In genomic region chr9:74862096-74862780, GRCm38 (mm10) we compare ENCODE assay signal across 9 mouse cellular contexts. TPM values are rescaled to one million over a fixed set of nuclear protein-coding genes. Genes with fewer than 3 reads are reported as not detected.
A peak's percentile ranks its signal among the peaks of the same experiment; 100 is the strongest.
DNase-seq lines count a peak whose midpoint lies in the region; ATAC-seq and TF ChIP-seq lines count a peak whose summit lies in the region.
"Had no signal": no experiment of that assay in that cellular context is flagged by ENCODE, and none has a peak within 500 bp of the region (broad histone marks: within the 10 kb centered on the region; RNA-seq: fewer than 3 reads in every experiment).

No protein-coding gene starts in this region.

- peak overlapping the region; percentile 29; the same call in 1 of the 2 replicates for H3K27ac ChIP-seq in layer of hippocampus, adult 2 months
- no peak overlapping the region for H3K27ac ChIP-seq in embryonic facial prominence, embryonic 13.5 days
- H3K27ac ChIP-seq in intestine, embryonic 14.5 days (ENCODE audit: low read depth), result no peak overlapping the region
- peak overlapping the region; percentile 61 for H3K27ac ChIP-seq in neural tube, embryonic 11.5 days (ENCODE audit: low read depth, low read length)

- peaks cover 100% of the 10 kb centered on the region for H3K27me3 ChIP-seq in embryonic facial prominence, embryonic 13.5 days
- H3K27me3 ChIP-seq in intestine, embryonic 14.5 days (replicated peaks; ENCODE audit: control insufficient read depth, insufficient read depth, low read length), result peaks cover 99% of the 10 kb centered on the region
- H3K27me3 ChIP-seq in neural tube, embryonic 11.5 days (ENCODE audit: control insufficient read depth, insufficient read depth, low read length), result peaks cover 93% of the 10 kb centered on the region

- H3K4me1 ChIP-seq in embryonic facial prominence, embryonic 13.5 days, result peaks cover 26% of the 10 kb centered on the region
- peaks cover 11% of the 10 kb centered on the region for H3K4me1 ChIP-seq in intestine, embryonic 14.5 days (replicated peaks; ENCODE audit: control insufficient read depth, insufficient read depth, low read length)
- H3K4me1 ChIP-seq in neural tube, embryonic 11.5 days (ENCODE audit: control insufficient read depth, insufficient read depth, low read length), result no peaks in the 10 kb centered on the region

- H3K4me3 ChIP-seq in layer of hippocampus, adult 2 months, result peak overlapping the region; percentile 52
- H3K4me3 ChIP-seq in embryonic facial prominence, embryonic 13.5 days, result peak overlapping the region; percentile 53
- peak overlapping the region; percentile 48 for H3K4me3 ChIP-seq in intestine, embryonic 14.5 days (ENCODE audit: low read depth, low read length)
- peak overlapping the region; percentile 43 for H3K4me3 ChIP-seq in neural tube, embryonic 11.5 days (ENCODE audit: low read depth, low read length)

- H3K4me2 ChIP-seq in embryonic facial prominence, embryonic 13.5 days, result peak overlapping the region; percentile 92
- H3K4me2 ChIP-seq in intestine, embryonic 14.5 days (ENCODE audit: low read length), result peak overlapping the region; percentile 94
- peak overlapping the region; percentile 81 for H3K4me2 ChIP-seq in neural tube, embryonic 11.5 days (ENCODE audit: low read depth)

- no peak for DNase-seq in layer of hippocampus, adult 2 months (ENCODE audit: low spot score in 2 of 2)
- no peak for DNase-seq in layer of hippocampus, postnatal 10 days (ENCODE audit: low spot score in 2 of 2)
- DNase-seq in intestine, embryonic 14.5 days (ENCODE audit: low spot score), result peak; percentile 77
- DNase-seq in neural tube, embryonic 11.5 days (ENCODE audit: low spot score), result peak; percentile 52
- DNase-seq in thymus, postnatal 36 days, result no peak
- no peak for DNase-seq in Muller cell, postnatal 12 days (ENCODE audit: inconsistent ontology term)
- no peak for DNase-seq in spleen, adult 18-20 months
- DNase-seq: layer of hippocampus, adult 9-11 months had no signal

- no peaks in the 10 kb centered on the region for H3K9me3 ChIP-seq in embryonic facial prominence, embryonic 13.5 days
- no peaks in the 10 kb centered on the region for H3K9me3 ChIP-seq in intestine, embryonic 14.5 days (ENCODE audit: control insufficient read depth, low read length)
- H3K9me3 ChIP-seq in neural tube, embryonic 11.5 days (ENCODE audit: control insufficient read depth, low read length), result no peaks in the 10 kb centered on the region

- under 1% methylated on average over 46 of the region's 48 CpGs for WGBS in embryonic facial prominence, embryonic 13.5 days
- 2% methylated on average over 48 of the region's 48 CpGs for WGBS in intestine, embryonic 14.5 days
- WGBS in neural tube, embryonic 11.5 days, result under 1% methylated on average over 48 of the region's 48 CpGs

- ATAC-seq in embryonic facial prominence, embryonic 13.5 days (ENCODE audit: insufficient number of reproducible peaks, insufficient read depth, low FRiP score, low TSS enrichment, low read depth), result no peak
- no peak for ATAC-seq in intestine, embryonic 14.5 days (replicated peaks; ENCODE audit: low FRiP score, low TSS enrichment, low read depth)
- 0 out of 2 replicates have a peak, but pooled peaks have one; percentile 7 for ATAC-seq in neural tube, embryonic 11.5 days (ENCODE audit: insufficient read depth, low FRiP score, low TSS enrichment)

- no peaks in the 10 kb centered on the region for H3K36me3 ChIP-seq in embryonic facial prominence, embryonic 13.5 days
- H3K36me3 ChIP-seq in intestine, embryonic 14.5 days (ENCODE audit: control insufficient read depth, insufficient read depth, low read length), result no peaks in the 10 kb centered on the region
- H3K36me3 ChIP-seq in neural tube, embryonic 11.5 days (ENCODE audit: control insufficient read depth, insufficient read depth, low read length), result no peaks in the 10 kb centered on the region

- H3K9ac ChIP-seq in embryonic facial prominence, embryonic 13.5 days, result peak overlapping the region; percentile 63
- H3K9ac ChIP-seq in intestine, embryonic 14.5 days (ENCODE audit: low read length), result peak overlapping the region; percentile 17
- H3K9ac ChIP-seq in neural tube, embryonic 11.5 days (ENCODE audit: low read length), result peak overlapping the region; percentile 62

- no peak for TF ChIP-seq CTCF in layer of hippocampus, adult 2 months (conservative IDR thresholded peaks at IDR 0.05)

RNA-seq across cellular contexts. Expression of gene Onecut1, which starts 0.5 kb away (rescaled TPM):
- total RNA-seq in layer of hippocampus, adult 2 months (2021), result 1 to 10 TPM in 1 of 2 experiments, under 1 TPM in 1; 0.92 to 1.3 TPM
- under 1 TPM; 0.14 to 0.16 TPM for total RNA-seq in layer of hippocampus, postnatal 10 days (2021)
- polyA plus RNA-seq in embryonic facial prominence, embryonic 13.5 days (2015; fragmentation: Nextera tagmentation; extraction: Ambion mirVana), result not detected in 2 replicates
- 0.47 and 2.0 TPM in 2 replicates for polyA plus RNA-seq in intestine, embryonic 14.5 days (2014; fragmentation: Nextera tagmentation; extraction: Ambion mirVana)
- 8.6 and 10.1 TPM in 2 replicates for polyA plus RNA-seq in neural tube, embryonic 11.5 days (2014; fragmentation: Nextera tagmentation; extraction: Ambion mirVana)

Comparison
In these comparisons a context has a peak if more than half of its experiments do, and no peak if none do; other contexts are left out.
1. DNase-seq: peak in intestine, embryonic 14.5 days (single experiment) and neural tube, embryonic 11.5 days (single experiment); none in layer of hippocampus, adult 2 months (0 of 2), layer of hippocampus, postnatal 10 days (0 of 2), thymus, postnatal 36 days (0 of 2), Muller cell, postnatal 12 days (single experiment) and spleen, adult 18-20 months (0 of 2).
2. H3K27ac ChIP-seq: peak in layer of hippocampus, adult 2 months (single experiment) and neural tube, embryonic 11.5 days (single experiment); none in embryonic facial prominence, embryonic 13.5 days (single experiment) and intestine, embryonic 14.5 days (single experiment).
3. Peak in every context shown above with its lines, with median percentiles within 50 percentile points of each other: H3K4me3 ChIP-seq, H3K4me2 ChIP-seq and H3K9ac ChIP-seq.